Mouse (Mus musculus): Measurements from ENCODE around the gene Dnajc4.
A peak's percentile ranks its signal among the peaks of the same experiment; 100 is the strongest.

Gene Dnajc4

GRCm38 (mm10) chr19:6975537-6976521, 16.5 kb downstream of the Dnajc4 start, which contains the start of gene Plcb3:
Gene Plcb3, minus strand, starts transcription at chr19:6976470.
- no peak for DNase-seq (ENCODE audit: low spot score)

GRCm38 (mm10) chr19:6974211-6975205, 17.9 kb downstream of the Dnajc4 start, which contains the start of gene Ppp1r14b:
Gene Ppp1r14b, plus strand, starts transcription at chr19:6974968.
- DNase-seq (ENCODE audit: low spot score), result peak; percentile 57

GRCm38 (mm10) chr19:6973581-6974190, 18.7 kb downstream of the Dnajc4 start:
- DNase-seq (ENCODE audit: low spot score), result no peak

- DNase-seq (ENCODE audit: low spot score), result no peak
These were observed 20.0 kb downstream of the Dnajc4 start for GRCm38 (mm10) chr19:6972247-6972917.

GRCm38 (mm10) chr19:6971644-6972043, 20.7 kb downstream of the Dnajc4 start:
- DNase-seq (ENCODE audit: low spot score), result no peak

- no peak for DNase-seq (ENCODE audit: low spot score)
These were observed 21.8 kb downstream of the Dnajc4 start for GRCm38 (mm10) chr19:6970460-6971085.

- peak; percentile 66 for DNase-seq (ENCODE audit: low spot score)
These were observed 22.5 kb downstream of the Dnajc4 start for GRCm38 (mm10) chr19:6969665-6970381.

GRCm38 (mm10) chr19:6969291-6969664, 23.1 kb downstream of the Dnajc4 start:
- no peak for DNase-seq (ENCODE audit: low spot score)

GRCm38 (mm10) chr19:6968491-6969271, 23.7 kb downstream of the Dnajc4 start:
- DNase-seq (ENCODE audit: low spot score), result no peak

GRCm38 (mm10) chr19:6956461-6956860, 35.9 kb downstream of the Dnajc4 start:
- DNase-seq (ENCODE audit: low spot score), result no peak

GRCm38 (mm10) chr19:6955424-6955823, 36.9 kb downstream of the Dnajc4 start:
- DNase-seq (ENCODE audit: low spot score), result no peak

GRCm38 (mm10) chr19:6954046-6954445, 38.3 kb downstream of the Dnajc4 start:
- no peak for DNase-seq (ENCODE audit: low spot score)

- DNase-seq (ENCODE audit: low spot score), result no peak
These were observed 39.7 kb downstream of the Dnajc4 start for GRCm38 (mm10) chr19:6952712-6953037.

GRCm38 (mm10) chr19:6951994-6952711, 40.2 kb downstream of the Dnajc4 start:
- peak; percentile 38 for DNase-seq (ENCODE audit: low spot score)

GRCm38 (mm10) chr19:6951381-6951968, 40.9 kb downstream of the Dnajc4 start:
- DNase-seq (ENCODE audit: low spot score), result peak; percentile 69

GRCm38 (mm10) chr19:6950613-6951153, 41.7 kb downstream of the Dnajc4 start:
- no peak for DNase-seq (ENCODE audit: low spot score)

- no peak for DNase-seq (ENCODE audit: low spot score)
These were observed 42.4 kb downstream of the Dnajc4 start for GRCm38 (mm10) chr19:6949951-6950350.

GRCm38 (mm10) chr19:6949532-6949931, 42.8 kb downstream of the Dnajc4 start:
- DNase-seq (ENCODE audit: low spot score), result no peak
